Mouse (Mus musculus): Measurements from ENCODE around the gene Prex1. TPM values are rescaled to one million over a fixed set of nuclear protein-coding genes. Genes with fewer than 3 reads are reported as not detected.

Gene Prex1
- polyA plus RNA-seq, 1 experiment from 2014 or later: 9.5 TPM

GRCm38 (mm10) chr2:166540216-166540615 is 173.4 kb downstream of the Prex1 start:
- no peaks in the 10 kb centered on the region for H3K27me3 ChIP-seq (ENCODE audit: control insufficient read depth, insufficient read depth, low read length)
- no peak overlapping the region for H3K4me3 ChIP-seq (ENCODE audit: control insufficient read depth in 1 of 2, insufficient read depth in 1 of 2, low read depth in 1 of 2, low read length in 2 of 2)
- 89% methylated on average over 1 of the region's 1 CpGs for WGBS
- no peak overlapping the region for H3K4me2 ChIP-seq (ENCODE audit: low read length)
- H3K9ac ChIP-seq (ENCODE audit: low read length): no peak overlapping the region
- peaks cover 5% of the 10 kb centered on the region; the same call in 1 of the 2 replicates for H3K9me3 ChIP-seq (ENCODE audit: control insufficient read depth, low read length)
- no peaks in the 10 kb centered on the region for H3K36me3 ChIP-seq (ENCODE audit: control insufficient read depth, insufficient read depth, low read length)
- H3K4me1 ChIP-seq (ENCODE audit: control insufficient read depth in 2 of 2, insufficient read depth in 2 of 2, low read length in 2 of 2): no peaks in the 10 kb centered on the region; a peak in 1 of 4 replicates
- no peak for ATAC-seq (ENCODE audit: insufficient number of reproducible peaks, insufficient read depth, low FRiP score, low read depth)
- H3K27ac ChIP-seq (replicated peaks in 1 of 2; ENCODE audit: control insufficient read depth in 1 of 2, insufficient read depth in 1 of 2, low read depth in 2 of 2, low read length in 2 of 2): no peak overlapping the region

- Histone ChIP-seq H3K4me1 (ENCODE audit: control insufficient read depth in 2 of 2, insufficient read depth in 2 of 2, low read length in 2 of 2) (no peaks in the 10 kb centered on the region; a peak in 1 of 4 replicates), H3K9me3 (ENCODE audit: control insufficient read depth, low read length) (peaks cover 3% of the 10 kb centered on the region; the same call in 1 of the 2 replicates), H3K27me3 (ENCODE audit: control insufficient read depth, insufficient read depth, low read length) (no peaks in the 10 kb centered on the region), H3K4me2 (ENCODE audit: low read length) (no peak overlapping the region), H3K36me3 (ENCODE audit: control insufficient read depth, insufficient read depth, low read length) (no peaks in the 10 kb centered on the region), H3K27ac (replicated peaks in 1 of 2; ENCODE audit: control insufficient read depth in 1 of 2, insufficient read depth in 1 of 2, low read depth in 2 of 2, low read length in 2 of 2) (no peak overlapping the region), H3K4me3 (ENCODE audit: control insufficient read depth in 1 of 2, insufficient read depth in 1 of 2, low read depth in 1 of 2, low read length in 2 of 2) (no peak overlapping the region), H3K9ac (ENCODE audit: low read length) (no peak overlapping the region)
- ATAC-seq (ENCODE audit: insufficient number of reproducible peaks, insufficient read depth, low FRiP score, low read depth): no peak
- 94% methylated on average over 3 of the region's 3 CpGs for WGBS
Observed at GRCm38 (mm10) chr2:166536896-166537295, 176.7 kb downstream of the Prex1 start.

GRCm38 (mm10) chr2:166535519-166535918 is 178.1 kb downstream of the Prex1 start:
- 91% methylated on average over 11 of the region's 11 CpGs for WGBS
- Histone ChIP-seq H3K4me1 (ENCODE audit: control insufficient read depth in 2 of 2, insufficient read depth in 2 of 2, low read length in 2 of 2) (no peaks in the 10 kb centered on the region; a peak in 1 of 4 replicates), H3K27ac (replicated peaks in 1 of 2; ENCODE audit: control insufficient read depth in 1 of 2, insufficient read depth in 1 of 2, low read depth in 2 of 2, low read length in 2 of 2) (no peak overlapping the region), H3K27me3 (ENCODE audit: control insufficient read depth, insufficient read depth, low read length) (no peaks in the 10 kb centered on the region), H3K4me3 (ENCODE audit: control insufficient read depth in 1 of 2, insufficient read depth in 1 of 2, low read depth in 1 of 2, low read length in 2 of 2) (no peak overlapping the region), H3K9me3 (ENCODE audit: control insufficient read depth, low read length) (peaks cover 3% of the 10 kb centered on the region; the same call in 1 of the 2 replicates), H3K9ac (ENCODE audit: low read length) (no peak overlapping the region), H3K4me2 (ENCODE audit: low read length) (no peak overlapping the region), H3K36me3 (ENCODE audit: control insufficient read depth, insufficient read depth, low read length) (no peaks in the 10 kb centered on the region)
- no peak for ATAC-seq (ENCODE audit: insufficient number of reproducible peaks, insufficient read depth, low FRiP score, low read depth)

GRCm38 (mm10) chr2:166526204-166526603 is 187.4 kb downstream of the Prex1 start:
- no peak for ATAC-seq (ENCODE audit: insufficient number of reproducible peaks, insufficient read depth, low FRiP score, low read depth)
- 67% methylated on average over 9 of the region's 9 CpGs for WGBS
- H3K4me2 ChIP-seq (ENCODE audit: low read length): no peak overlapping the region

GRCm38 (mm10) chr2:166523156-166523890 is 190.3 kb downstream of the Prex1 start:
- 81% methylated on average over 10 of the region's 10 CpGs for WGBS

More at GRCm38 (mm10) chr2:166526204-166526603, 187.4 kb downstream of the Prex1 start:
- peaks cover 28 to 30% of the 10 kb centered on the region in 2 experiments for H3K4me1 ChIP-seq (ENCODE audit: control insufficient read depth in 2 of 2, insufficient read depth in 2 of 2, low read length in 2 of 2)
- H3K27ac ChIP-seq (replicated peaks in 1 of 2; ENCODE audit: control insufficient read depth in 1 of 2, insufficient read depth in 1 of 2, low read depth in 2 of 2, low read length in 2 of 2): no peak overlapping the region
- H3K9me3 ChIP-seq (ENCODE audit: control insufficient read depth, low read length): peaks cover 5% of the 10 kb centered on the region; the same call in 1 of the 2 replicates
- no peak overlapping the region for H3K9ac ChIP-seq (ENCODE audit: low read length)
- H3K36me3 ChIP-seq (ENCODE audit: control insufficient read depth, insufficient read depth, low read length): no peaks in the 10 kb centered on the region
- H3K27me3 ChIP-seq (ENCODE audit: control insufficient read depth, insufficient read depth, low read length): no peaks in the 10 kb centered on the region
- no peak overlapping the region for H3K4me3 ChIP-seq (ENCODE audit: control insufficient read depth in 1 of 2, insufficient read depth in 1 of 2, low read depth in 1 of 2, low read length in 2 of 2)

GRCm38 (mm10) chr2:166522612-166523120 is 191.0 kb downstream of the Prex1 start:
- Histone ChIP-seq H3K4me3 (ENCODE audit: control insufficient read depth in 1 of 2, insufficient read depth in 1 of 2, low read depth in 1 of 2, low read length in 2 of 2) (no peak overlapping the region), H3K9ac (ENCODE audit: low read length) (peak overlapping the region; percentile 2; the same call in 1 of the 2 replicates)
- no peak for ATAC-seq (ENCODE audit: insufficient number of reproducible peaks, insufficient read depth, low FRiP score, low read depth)

More at GRCm38 (mm10) chr2:166523156-166523890, 190.3 kb downstream of the Prex1 start:
- H3K9me3 ChIP-seq (ENCODE audit: control insufficient read depth, low read length): no peaks in the 10 kb centered on the region
- peak overlapping the region; percentile 2; the same call in 1 of the 2 replicates for H3K9ac ChIP-seq (ENCODE audit: low read length)
- no peak for ATAC-seq (ENCODE audit: insufficient number of reproducible peaks, insufficient read depth, low FRiP score, low read depth)
- H3K4me3 ChIP-seq (ENCODE audit: control insufficient read depth in 1 of 2, insufficient read depth in 1 of 2, low read depth in 1 of 2, low read length in 2 of 2): no peak overlapping the region
- H3K27ac ChIP-seq (replicated peaks in 1 of 2; ENCODE audit: control insufficient read depth in 1 of 2, insufficient read depth in 1 of 2, low read depth in 2 of 2, low read length in 2 of 2): peak overlapping the region; percentile 88 to 91
- peaks cover 31% of the 10 kb centered on the region in 2 experiments for H3K4me1 ChIP-seq (ENCODE audit: control insufficient read depth in 2 of 2, insufficient read depth in 2 of 2, low read length in 2 of 2)
- H3K27me3 ChIP-seq (ENCODE audit: control insufficient read depth, insufficient read depth, low read length): no peaks in the 10 kb centered on the region
- H3K36me3 ChIP-seq (ENCODE audit: control insufficient read depth, insufficient read depth, low read length): no peaks in the 10 kb centered on the region
- H3K4me2 ChIP-seq (ENCODE audit: low read length): no peak overlapping the region

GRCm38 (mm10) chr2:166521878-166522611 is 191.6 kb downstream of the Prex1 start:
- Histone ChIP-seq H3K4me1 (ENCODE audit: control insufficient read depth in 2 of 2, insufficient read depth in 2 of 2, low read length in 2 of 2) (peaks cover 35 to 38% of the 10 kb centered on the region in 2 experiments), H3K4me3 (ENCODE audit: control insufficient read depth in 1 of 2, insufficient read depth in 1 of 2, low read depth in 1 of 2, low read length in 2 of 2) (0 out of 4 replicates have a peak overlapping the region, but pooled peaks of 1 of the 2 experiments have one; percentile 1), H3K27me3 (ENCODE audit: control insufficient read depth, insufficient read depth, low read length) (no peaks in the 10 kb centered on the region), H3K9me3 (ENCODE audit: control insufficient read depth, low read length) (no peaks in the 10 kb centered on the region), H3K9ac (ENCODE audit: low read length) (peak overlapping the region; percentile 35; the same call in 1 of the 2 replicates), H3K4me2 (ENCODE audit: low read length) (peak overlapping the region; percentile 46), H3K36me3 (ENCODE audit: control insufficient read depth, insufficient read depth, low read length) (no peaks in the 10 kb centered on the region), H3K27ac (replicated peaks in 1 of 2; ENCODE audit: control insufficient read depth in 1 of 2, insufficient read depth in 1 of 2, low read depth in 2 of 2, low read length in 2 of 2) (peak overlapping the region; percentile 88 to 91)
- 5% methylated on average over 16 of the region's 16 CpGs for WGBS
- peak; percentile 48 for ATAC-seq (ENCODE audit: insufficient number of reproducible peaks, insufficient read depth, low FRiP score, low read depth)

More at GRCm38 (mm10) chr2:166522612-166523120, 191.0 kb downstream of the Prex1 start:
- Histone ChIP-seq H3K4me1 (ENCODE audit: control insufficient read depth in 2 of 2, insufficient read depth in 2 of 2, low read length in 2 of 2) (peaks cover 31 to 33% of the 10 kb centered on the region in 2 experiments), H3K27ac (replicated peaks in 1 of 2; ENCODE audit: control insufficient read depth in 1 of 2, insufficient read depth in 1 of 2, low read depth in 2 of 2, low read length in 2 of 2) (peak overlapping the region; percentile 88 to 91), H3K9me3 (ENCODE audit: control insufficient read depth, low read length) (no peaks in the 10 kb centered on the region), H3K36me3 (ENCODE audit: control insufficient read depth, insufficient read depth, low read length) (no peaks in the 10 kb centered on the region), H3K27me3 (ENCODE audit: control insufficient read depth, insufficient read depth, low read length) (no peaks in the 10 kb centered on the region), H3K4me2 (ENCODE audit: low read length) (peak overlapping the region; percentile 46)
- WGBS: 71% methylated on average over 15 of the region's 15 CpGs
